Mouse (Mus musculus) embryonic fibroblast, embryonic 13.5 days (primary cell): ENCODE data around the gene Phf19.

Experiments used
- CTCF ChIP-seq: IDR thresholded peaks from 2 replicates; pipeline ENCODE4 v1.5.1; 2011; ENCODE audit warnings: mild to moderate bottlenecking, control low read depth, low read length, moderate library complexity, borderline replicate concordance; ENCODE audit not compliant: insufficient read depth
- POLR2A ChIP-seq: IDR thresholded peaks from 2 replicates; pipeline ENCODE4 v1.6.1; 2011; ENCODE audit warnings: low read depth, mild to moderate bottlenecking, control low read depth, low read length, moderate library complexity

GRCm38 (mm10) chr2:34869680-34870079, 44.1 kb downstream of the Phf19 start:
- no peak for TF ChIP-seq CTCF
- peak; percentile 43 for TF ChIP-seq POLR2A
